Mouse (Mus musculus): ENCODE data around the gene I0C0044D17Rik. TPM values are rescaled to one million over a fixed set of nuclear protein-coding genes. Genes with fewer than 3 reads are reported as not detected.

The I0C0044D17Rik gene
- polyA plus RNA-seq, 1 experiment from 2014 or later = not detected

GRCm38 (mm10) chr4:98796591-98797341 lies 26.9 kb downstream of the I0C0044D17Rik start:
- Histone ChIP-seq H3K4me2 (no peak overlapping the region), H3K4me3 (no peak overlapping the region), H3K36me3 (no peaks in the 10 kb centered on the region), H3K4me1 (replicated peaks) (peaks cover 20% of the 10 kb centered on the region), H3K9me3 (replicated peaks) (no peaks in the 10 kb centered on the region), H3K9ac (no peak overlapping the region), H3K27me3 (replicated peaks) (no peaks in the 10 kb centered on the region), H3K27ac (ENCODE audit: poor library complexity, severe bottlenecking) (0 out of 2 replicates have a peak overlapping the region, but pooled peaks have one; percentile 13)
- 65% methylated on average over 11 of the region's 11 CpGs for WGBS
- no peak for ATAC-seq (ENCODE audit: insufficient number of reproducible peaks, low FRiP score)

DNA sequence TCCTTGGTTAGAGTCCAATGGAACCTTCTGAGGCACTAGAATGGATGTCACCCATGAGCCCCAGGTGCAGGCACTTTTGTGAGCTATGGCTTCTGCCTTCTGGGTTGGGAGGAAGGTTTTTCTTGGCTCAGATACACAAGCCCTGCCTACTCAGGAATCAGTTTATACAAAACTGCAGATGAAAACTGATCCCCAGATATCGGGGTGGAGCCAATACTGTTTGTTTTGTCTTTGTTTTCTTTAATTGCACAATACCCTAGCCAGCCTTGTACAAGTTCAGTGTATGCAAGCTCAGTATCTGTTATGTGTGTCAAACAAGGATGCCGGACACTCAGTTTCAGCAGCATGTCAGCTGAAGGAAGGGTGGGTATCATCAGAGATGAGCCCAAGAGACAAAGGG lies 28.4 kb downstream of the I0C0044D17Rik start:
- no peaks in the 10 kb centered on the region for H3K36me3 ChIP-seq
- ATAC-seq (ENCODE audit: insufficient number of reproducible peaks, low FRiP score) = no peak
- no peaks in the 10 kb centered on the region for H3K9me3 ChIP-seq (replicated peaks)
- peaks cover 12% of the 10 kb centered on the region for H3K4me1 ChIP-seq (replicated peaks)
- H3K4me2 ChIP-seq = no peak overlapping the region
- no peak overlapping the region for H3K4me3 ChIP-seq
- H3K9ac ChIP-seq = no peak overlapping the region
- H3K27ac ChIP-seq (ENCODE audit: poor library complexity, severe bottlenecking) = no peak overlapping the region
- no peaks in the 10 kb centered on the region for H3K27me3 ChIP-seq (replicated peaks)
- WGBS = 77% methylated on average over 2 of the region's 2 CpGs

DNA sequence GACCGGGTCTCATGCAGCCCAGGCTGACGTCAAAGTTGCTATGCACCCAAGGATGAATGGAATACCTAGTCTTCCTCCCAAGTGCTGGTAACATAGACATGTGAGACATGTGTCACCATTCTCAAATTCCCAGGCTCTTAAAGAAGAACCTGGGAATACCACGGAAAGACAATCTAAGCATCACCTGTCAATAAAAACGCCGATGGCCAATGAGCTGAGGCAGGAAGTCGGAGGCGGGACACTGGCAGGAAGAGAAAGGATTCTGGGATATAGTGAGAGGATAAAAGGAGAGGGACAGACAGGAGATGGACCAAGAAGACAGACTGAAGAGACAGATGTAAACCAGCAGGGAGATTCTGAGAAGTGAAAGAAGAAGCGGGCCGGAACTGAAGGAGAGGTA lies 30.2 kb downstream of the I0C0044D17Rik start:
- Histone ChIP-seq H3K4me2 (no peak overlapping the region), H3K36me3 (no peaks in the 10 kb centered on the region), H3K9me3 (replicated peaks) (no peaks in the 10 kb centered on the region), H3K27ac (ENCODE audit: poor library complexity, severe bottlenecking) (no peak overlapping the region), H3K9ac (no peak overlapping the region), H3K4me3 (no peak overlapping the region), H3K27me3 (replicated peaks) (no peaks in the 10 kb centered on the region), H3K4me1 (replicated peaks) (peaks cover 21% of the 10 kb centered on the region)
- no peak for ATAC-seq (ENCODE audit: insufficient number of reproducible peaks, low FRiP score)
- 91% methylated on average over 9 of the region's 9 CpGs for WGBS

DNA sequence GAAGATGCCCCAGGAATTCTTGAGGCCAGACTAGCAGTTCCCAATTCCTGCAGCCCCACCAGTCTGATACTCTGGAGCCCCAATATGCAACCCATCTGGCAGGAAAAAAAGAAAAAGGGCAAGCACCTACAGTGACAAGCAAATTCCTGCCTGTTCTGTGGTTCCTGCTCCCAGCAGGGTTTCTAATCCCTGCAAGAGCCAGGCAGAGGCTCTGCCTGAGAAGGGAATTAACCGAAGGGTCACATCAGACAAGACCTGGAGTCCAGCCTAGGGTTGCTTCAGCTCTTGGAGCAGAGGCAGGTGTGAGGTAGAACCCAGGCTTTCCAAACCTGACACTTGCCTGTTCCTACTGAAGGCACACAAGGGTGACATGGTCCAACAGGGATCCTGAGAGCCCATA lies 32.9 kb downstream of the I0C0044D17Rik start:
- no peak for ATAC-seq (ENCODE audit: insufficient number of reproducible peaks, low FRiP score)

GRCm38 (mm10) chr4:98789861-98790311 lies 33.8 kb downstream of the I0C0044D17Rik start:
- no peak overlapping the region for H3K27ac ChIP-seq (ENCODE audit: poor library complexity, severe bottlenecking)
- 4% methylated on average over 10 of the region's 10 CpGs for WGBS
- H3K27me3 ChIP-seq (replicated peaks) = peaks cover 12% of the 10 kb centered on the region; the same call in 1 of the 2 replicates
- H3K4me3 ChIP-seq = peak overlapping the region; percentile 45
- H3K9ac ChIP-seq = peak overlapping the region; percentile 8; the same call in 1 of the 2 replicates
- peak overlapping the region; percentile 66 for H3K4me2 ChIP-seq
- peaks cover 12% of the 10 kb centered on the region for H3K4me1 ChIP-seq (replicated peaks)
- H3K36me3 ChIP-seq = no peaks in the 10 kb centered on the region
- no peaks in the 10 kb centered on the region for H3K9me3 ChIP-seq (replicated peaks)
- ATAC-seq (ENCODE audit: insufficient number of reproducible peaks, low FRiP score) = no peak

More for the DNA sequence above, 32.9 kb downstream of the I0C0044D17Rik start:
- H3K27ac ChIP-seq (ENCODE audit: poor library complexity, severe bottlenecking) = no peak overlapping the region
- 46% methylated on average over 1 of the region's 1 CpGs for WGBS
- peaks cover 12% of the 10 kb centered on the region for H3K4me1 ChIP-seq (replicated peaks)
- no peak overlapping the region for H3K4me3 ChIP-seq
- peaks cover 12% of the 10 kb centered on the region; the same call in 1 of the 2 replicates for H3K27me3 ChIP-seq (replicated peaks)
- H3K9ac ChIP-seq = no peak overlapping the region
- H3K9me3 ChIP-seq (replicated peaks) = no peaks in the 10 kb centered on the region
- H3K4me2 ChIP-seq = peak overlapping the region; percentile 66; the same call in 1 of the 2 replicates
- no peaks in the 10 kb centered on the region for H3K36me3 ChIP-seq

DNA sequence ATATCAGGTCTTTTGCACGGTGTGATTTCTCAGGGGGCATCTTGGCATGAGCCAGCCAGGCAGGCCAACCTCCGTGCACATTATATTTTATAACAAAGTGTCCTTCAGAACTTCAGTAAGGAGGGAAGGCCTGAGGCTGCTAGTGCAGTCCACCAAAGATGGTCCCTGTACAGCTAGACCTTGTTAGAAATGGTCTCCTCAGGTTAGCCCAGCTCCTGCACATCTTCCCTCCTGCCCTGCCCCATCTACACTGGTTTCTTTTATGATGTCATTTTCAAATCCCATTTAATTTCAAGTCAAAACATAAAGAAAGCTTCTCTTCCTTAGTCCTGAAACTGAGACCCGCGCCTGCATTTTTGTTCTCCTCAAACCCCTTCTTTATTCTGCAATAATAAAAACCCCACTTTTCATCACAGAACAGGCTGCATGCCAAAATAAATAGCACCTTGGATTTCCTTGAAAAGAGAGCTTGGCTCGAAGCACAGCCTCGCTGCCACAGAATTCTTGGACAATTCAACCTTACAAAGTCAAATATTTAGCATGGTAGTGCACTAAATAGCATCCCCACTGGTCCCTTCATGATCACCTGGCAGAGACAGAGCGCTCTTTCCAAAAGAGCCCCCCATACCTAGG lies 34.4 kb downstream of the I0C0044D17Rik start:
- Histone ChIP-seq H3K9ac (peak overlapping the region; percentile 8; the same call in 1 of the 2 replicates), H3K4me2 (peak overlapping the region; percentile 66), H3K36me3 (no peaks in the 10 kb centered on the region), H3K27me3 (replicated peaks) (peaks cover 12% of the 10 kb centered on the region; the same call in 1 of the 2 replicates), H3K9me3 (replicated peaks) (no peaks in the 10 kb centered on the region), H3K4me3 (peak overlapping the region; percentile 45), H3K4me1 (replicated peaks) (peaks cover 12% of the 10 kb centered on the region), H3K27ac (ENCODE audit: poor library complexity, severe bottlenecking) (no peak overlapping the region)
- ATAC-seq (ENCODE audit: insufficient number of reproducible peaks, low FRiP score) = no peak
- 63% methylated on average over 7 of the region's 7 CpGs for WGBS

DNA sequence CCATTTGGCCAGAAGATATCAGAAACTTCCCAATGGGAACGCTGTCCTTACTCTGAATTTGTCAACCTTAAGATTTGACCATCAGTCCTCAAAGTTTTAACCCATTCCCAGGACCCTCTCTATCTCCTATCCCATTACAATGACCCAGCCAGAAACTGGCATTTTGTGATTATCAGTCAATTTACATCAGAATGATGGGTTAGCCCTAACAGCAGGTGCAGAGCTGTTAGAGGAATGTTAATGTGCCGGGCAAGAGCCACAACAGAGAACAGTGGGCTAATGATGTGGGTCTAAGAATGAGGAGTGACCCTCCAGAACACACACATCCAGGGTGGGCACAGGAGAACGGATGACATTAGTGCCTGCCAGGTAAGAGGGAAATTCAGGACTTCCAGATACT lies 37.4 kb downstream of the I0C0044D17Rik start:
- ATAC-seq (ENCODE audit: insufficient number of reproducible peaks, low FRiP score) = no peak
- Histone ChIP-seq H3K4me2 (no peak overlapping the region), H3K4me3 (no peak overlapping the region), H3K27me3 (replicated peaks) (peaks cover 12% of the 10 kb centered on the region; the same call in 1 of the 2 replicates), H3K9ac (no peak overlapping the region), H3K27ac (ENCODE audit: poor library complexity, severe bottlenecking) (no peak overlapping the region), H3K36me3 (no peaks in the 10 kb centered on the region), H3K9me3 (replicated peaks) (no peaks in the 10 kb centered on the region), H3K4me1 (replicated peaks) (peaks cover 12% of the 10 kb centered on the region)
- 45% methylated on average over 3 of the region's 3 CpGs for WGBS

- Histone ChIP-seq H3K9me3 (replicated peaks) (no peaks in the 10 kb centered on the region), H3K4me1 (replicated peaks) (peaks cover 12% of the 10 kb centered on the region), H3K4me2 (no peak overlapping the region), H3K27me3 (replicated peaks) (peaks cover 12% of the 10 kb centered on the region; the same call in 1 of the 2 replicates), H3K9ac (no peak overlapping the region), H3K27ac (ENCODE audit: poor library complexity, severe bottlenecking) (no peak overlapping the region), H3K36me3 (no peaks in the 10 kb centered on the region), H3K4me3 (no peak overlapping the region)
- 45% methylated on average over 8 of the region's 8 CpGs for WGBS
- no peak for ATAC-seq (ENCODE audit: insufficient number of reproducible peaks, low FRiP score)
These were observed 37.8 kb downstream of the I0C0044D17Rik start for GRCm38 (mm10) chr4:98785851-98786250.

GRCm38 (mm10) chr4:98778219-98778618 lies 45.4 kb downstream of the I0C0044D17Rik start:
- Histone ChIP-seq H3K4me1 (replicated peaks) (peaks cover 25% of the 10 kb centered on the region), H3K9me3 (replicated peaks) (no peaks in the 10 kb centered on the region), H3K4me3 (peak overlapping the region; percentile 16; the same call in 1 of the 2 replicates), H3K27ac (ENCODE audit: poor library complexity, severe bottlenecking) (no peak overlapping the region), H3K4me2 (peak overlapping the region; percentile 55), H3K27me3 (replicated peaks) (peaks cover 16% of the 10 kb centered on the region), H3K9ac (no peak overlapping the region), H3K36me3 (no peaks in the 10 kb centered on the region)
- 7% methylated on average over 16 of the region's 16 CpGs for WGBS
- peak; percentile 27; the same call in 1 of the 2 replicates for ATAC-seq (ENCODE audit: insufficient number of reproducible peaks, low FRiP score)

GRCm38 (mm10) chr4:98777464-98777863 lies 46.2 kb downstream of the I0C0044D17Rik start:
- H3K9me3 ChIP-seq (replicated peaks) = no peaks in the 10 kb centered on the region
- no peak overlapping the region for H3K9ac ChIP-seq
- H3K36me3 ChIP-seq = no peaks in the 10 kb centered on the region
- ATAC-seq (ENCODE audit: insufficient number of reproducible peaks, low FRiP score) = no peak
- H3K4me3 ChIP-seq = no peak overlapping the region
- WGBS = 53% methylated on average over 6 of the region's 6 CpGs
- H3K4me1 ChIP-seq (replicated peaks) = peaks cover 25% of the 10 kb centered on the region
- peaks cover 16% of the 10 kb centered on the region for H3K27me3 ChIP-seq (replicated peaks)
- H3K4me2 ChIP-seq = peak overlapping the region; percentile 55; the same call in 1 of the 2 replicates
- H3K27ac ChIP-seq (ENCODE audit: poor library complexity, severe bottlenecking) = no peak overlapping the region

GRCm38 (mm10) chr4:98776721-98777427 lies 46.8 kb downstream of the I0C0044D17Rik start:
- Histone ChIP-seq H3K27me3 (replicated peaks) (peaks cover 16% of the 10 kb centered on the region), H3K4me3 (no peak overlapping the region), H3K9ac (no peak overlapping the region), H3K27ac (ENCODE audit: poor library complexity, severe bottlenecking) (no peak overlapping the region), H3K4me2 (no peak overlapping the region), H3K9me3 (replicated peaks) (no peaks in the 10 kb centered on the region), H3K36me3 (no peaks in the 10 kb centered on the region), H3K4me1 (replicated peaks) (peaks cover 25% of the 10 kb centered on the region)
- ATAC-seq (ENCODE audit: insufficient number of reproducible peaks, low FRiP score) = no peak
- 75% methylated on average over 10 of the region's 10 CpGs for WGBS

Measured in heart, embryonic 12.5 days (tissue).